Mouse (Mus musculus) c-Kit-negative CD71-positive TER-119-positive erythroid progenitor cells, embryonic 14.5 days (primary cell): ENCODE results near the gene Scd3.

ENCODE experiments used
- DNase-seq: peaks from one replicate; pipeline ENCODE4 v3.0.0-alpha.2; 2013; ENCODE audit warnings: low read depth, low spot score

Scd3 gene

DNA sequence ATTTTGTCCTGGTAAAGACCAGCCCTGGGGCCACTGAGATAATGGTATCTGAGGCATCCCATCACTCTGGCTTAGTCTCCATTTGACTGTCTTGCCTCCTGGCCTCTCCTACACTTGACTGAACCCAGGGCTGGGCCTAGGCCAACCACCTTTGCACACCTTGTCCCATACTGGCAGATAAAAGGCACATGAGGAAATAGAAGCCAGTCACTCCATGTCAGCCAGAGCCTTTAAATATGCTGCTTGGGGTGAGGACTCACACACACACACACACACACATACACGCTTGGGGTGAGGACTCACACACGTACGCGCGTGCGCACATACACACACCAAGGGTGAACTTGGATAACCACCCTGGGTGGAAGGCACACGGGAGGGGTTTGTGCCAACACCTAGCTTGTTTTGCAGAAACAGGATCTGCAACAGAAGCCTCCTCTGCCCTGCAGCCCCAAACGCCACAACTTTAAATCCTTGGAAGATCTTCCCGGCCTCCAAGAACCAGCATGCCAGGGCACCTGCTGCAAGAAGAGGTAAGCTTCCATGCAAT lies at the start of gene Scd3:
Gene Scd3 (plus strand): TSS at position 255 of the 550 bp plus-strand sequence.
- no peak for DNase-seq

DNA sequence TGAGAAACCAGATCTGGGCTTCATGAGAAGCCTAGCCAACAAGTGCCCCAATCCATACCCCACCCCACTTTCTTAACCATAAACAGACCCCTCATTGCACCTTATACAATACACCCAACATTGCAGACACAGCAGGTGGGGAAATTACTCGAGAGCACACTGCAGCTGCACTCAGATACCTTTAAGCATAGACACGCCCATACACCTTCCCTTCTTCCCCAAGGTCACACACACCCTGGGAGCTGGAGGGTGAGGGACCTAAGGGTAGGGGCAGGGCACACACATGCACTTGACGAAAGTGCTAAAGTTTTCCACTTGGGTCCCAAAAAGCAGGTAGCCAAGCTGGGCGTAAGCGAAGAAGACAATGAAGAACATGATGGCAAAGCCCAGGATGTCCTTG lies 49.3 kb upstream of the Scd3 start:
- no peak for DNase-seq

DNA sequence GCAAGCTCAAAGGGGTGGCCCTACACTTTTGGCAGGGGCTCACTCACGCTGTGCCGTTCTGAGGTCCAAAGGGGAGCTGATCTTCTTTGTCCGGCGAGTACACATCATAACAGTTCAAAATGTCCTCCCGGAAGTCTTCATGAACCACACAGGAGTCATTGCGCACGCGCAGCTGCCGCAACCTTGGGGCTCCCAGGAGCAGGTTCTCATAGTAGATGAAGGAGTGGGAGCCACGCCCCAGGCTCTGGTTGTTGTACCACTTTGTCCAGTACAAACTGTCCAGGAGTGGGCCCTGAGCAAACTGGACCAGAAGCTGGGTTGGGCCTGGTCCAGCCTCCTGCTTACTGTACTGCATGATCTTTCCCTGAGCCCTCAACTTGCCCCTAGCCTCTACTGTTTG lies 46.1 kb upstream of the Scd3 start:
- no peak for DNase-seq

DNA sequence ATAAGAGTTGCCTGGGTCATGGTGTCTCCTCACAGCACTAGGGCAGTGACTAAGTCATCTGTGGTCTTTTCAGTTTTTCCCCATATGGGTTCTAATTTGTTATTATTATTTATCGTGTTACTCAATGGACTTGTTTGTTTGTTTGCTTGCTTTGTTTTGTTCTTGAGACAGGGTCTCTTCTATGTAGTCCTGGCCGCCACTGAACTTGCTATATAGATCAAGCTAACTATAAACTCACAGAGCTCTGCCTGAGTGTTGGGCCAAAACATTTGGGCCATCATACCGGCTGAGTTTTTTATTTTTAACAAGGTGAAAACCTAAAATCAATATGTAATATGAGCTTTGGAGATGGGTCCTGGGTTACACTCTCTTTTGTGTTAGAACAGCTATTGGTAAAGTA lies 43.7 kb upstream of the Scd3 start:
- DNase-seq: no peak

DNA sequence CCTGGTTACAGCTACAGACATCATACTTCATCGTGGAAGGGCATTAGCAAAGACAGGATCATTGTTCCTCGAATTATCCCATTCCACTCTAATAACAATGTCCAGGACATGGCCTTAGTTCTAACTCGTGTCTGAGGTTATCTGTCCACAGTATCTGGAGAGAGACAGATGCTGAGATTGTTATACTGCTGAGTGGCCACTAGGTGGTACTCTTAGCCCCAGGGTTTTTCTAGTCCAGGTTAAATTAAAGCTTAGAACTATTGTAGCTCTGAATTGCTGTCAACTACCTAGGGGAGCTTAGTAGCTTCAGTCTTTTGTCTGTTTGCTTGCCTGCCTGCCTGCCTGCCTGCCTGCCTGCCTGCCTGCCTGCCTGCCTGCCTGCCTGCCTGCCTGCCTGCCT lies 41.6 kb upstream of the Scd3 start:
- DNase-seq: no peak

DNA sequence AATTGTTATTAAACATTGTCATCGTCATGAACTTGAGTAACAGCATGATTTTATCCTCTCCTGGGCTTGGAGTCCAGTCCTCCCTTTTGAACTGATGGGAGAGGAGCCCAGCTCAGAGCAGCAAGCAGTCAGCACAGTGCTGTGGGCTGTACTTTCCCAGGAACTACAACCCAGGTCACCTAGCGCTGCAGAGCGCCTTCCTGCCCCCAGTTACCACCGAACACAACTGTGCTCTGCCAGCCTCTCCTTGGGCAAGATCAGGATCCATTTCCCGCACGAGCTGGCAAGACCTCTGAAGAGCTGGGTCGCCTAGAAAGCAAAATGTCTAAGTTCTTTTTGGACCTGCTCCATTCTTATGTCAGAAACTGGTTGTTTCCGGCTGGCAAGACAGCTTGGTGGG lies 28.2 kb upstream of the Scd3 start:
- no peak for DNase-seq

DNA sequence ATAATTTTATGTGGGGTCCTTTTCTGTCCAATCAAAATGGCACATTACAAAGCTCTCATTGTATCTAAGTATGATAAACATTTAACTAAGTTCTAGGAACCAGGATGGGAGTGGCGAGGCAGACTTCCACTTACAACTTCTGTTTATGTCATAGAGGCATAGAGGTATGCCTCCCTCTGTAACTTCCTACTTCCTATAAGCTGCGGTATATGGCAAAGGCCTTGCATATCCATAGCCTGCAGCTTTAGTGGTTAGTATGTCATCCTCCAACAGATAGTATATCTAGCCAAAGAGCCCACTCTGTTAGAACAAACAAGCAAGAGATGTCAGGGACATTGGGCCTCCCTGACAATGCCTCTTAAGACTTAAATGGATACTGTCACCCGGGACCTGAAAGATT lies 26.3 kb upstream of the Scd3 start:
- DNase-seq: no peak

DNA sequence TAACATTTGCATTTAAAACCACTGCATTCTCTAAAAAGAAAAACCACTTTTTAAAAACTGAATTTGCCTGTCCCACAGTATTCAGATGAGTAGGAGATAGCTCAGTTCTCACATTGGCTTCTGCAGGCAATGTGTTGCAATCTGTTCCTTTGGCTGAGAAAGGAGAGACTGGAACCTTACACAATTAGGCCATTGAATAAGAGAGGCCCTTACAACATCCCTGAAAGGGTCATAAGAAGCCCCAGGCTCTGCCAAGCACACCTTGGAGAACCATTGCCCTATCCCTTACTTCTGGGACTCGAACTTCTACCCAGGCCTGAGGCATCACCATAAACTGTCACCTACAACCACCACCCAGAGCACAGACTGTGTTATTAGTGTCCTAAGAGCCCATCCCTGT lies 22.6 kb upstream of the Scd3 start:
- no peak for DNase-seq

DNA sequence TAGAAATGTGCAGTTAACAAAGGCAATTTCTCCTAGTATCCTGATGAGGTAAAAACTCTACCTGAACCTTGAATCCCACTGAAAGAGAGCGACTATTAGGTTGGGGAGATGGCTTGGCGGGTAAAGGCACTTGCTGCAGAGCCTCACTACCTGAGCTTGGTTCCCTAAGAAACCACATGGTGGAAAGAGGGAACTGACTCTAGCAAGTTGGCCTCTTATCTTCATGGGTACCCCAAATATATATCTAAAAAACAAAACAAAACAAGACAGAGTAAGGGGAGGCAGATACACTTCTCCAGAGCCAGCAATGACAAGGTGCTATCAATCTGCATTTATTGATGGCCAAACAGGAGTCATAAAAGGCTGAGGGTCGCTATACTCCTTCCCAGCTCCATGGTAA lies 19.1 kb upstream of the Scd3 start:
- DNase-seq: no peak

DNA sequence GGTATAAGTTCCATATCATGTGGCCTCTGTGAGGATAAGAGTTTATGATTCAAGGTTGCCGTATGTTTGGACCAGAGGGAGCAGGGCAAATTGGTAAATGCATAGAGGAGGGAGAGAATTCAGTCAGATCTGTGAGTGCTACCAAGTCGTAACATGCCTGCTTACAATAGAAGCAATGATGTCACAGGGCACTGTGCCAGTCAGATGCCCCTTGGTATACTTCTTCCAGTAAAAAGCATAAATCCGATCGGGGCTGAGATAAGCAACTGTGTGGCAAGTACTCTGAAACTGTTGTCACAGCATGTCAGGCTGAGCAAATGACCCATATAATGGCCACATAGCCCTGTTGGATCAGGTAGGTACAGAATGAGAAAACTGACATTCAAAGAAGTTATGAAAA lies 14.0 kb upstream of the Scd3 start:
- no peak for DNase-seq

DNA sequence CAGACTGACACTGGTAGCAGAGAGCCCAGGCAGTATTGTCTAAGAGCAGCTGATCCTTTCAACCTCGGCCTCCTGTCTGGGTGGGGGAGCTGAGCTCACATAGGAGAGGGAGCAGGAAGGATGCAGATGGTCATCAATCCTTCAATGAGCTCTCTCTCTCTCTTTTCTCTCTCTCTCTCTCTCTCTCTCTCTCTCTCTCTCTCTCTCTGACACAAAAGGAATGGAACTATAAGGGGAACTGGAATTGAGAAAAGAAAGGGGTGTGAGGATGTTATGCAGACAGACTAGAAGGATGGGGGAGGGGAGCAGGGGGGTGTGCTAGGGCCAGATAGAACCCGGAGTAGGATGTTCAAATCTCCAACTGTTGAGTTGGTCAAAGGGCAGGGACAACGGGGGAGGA lies 10.7 kb upstream of the Scd3 start, which contains the start of gene Pkd2l1:
Gene Pkd2l1 (minus strand): TSS at position 101 of the 400 bp plus-strand sequence.
- no peak for DNase-seq

DNA sequence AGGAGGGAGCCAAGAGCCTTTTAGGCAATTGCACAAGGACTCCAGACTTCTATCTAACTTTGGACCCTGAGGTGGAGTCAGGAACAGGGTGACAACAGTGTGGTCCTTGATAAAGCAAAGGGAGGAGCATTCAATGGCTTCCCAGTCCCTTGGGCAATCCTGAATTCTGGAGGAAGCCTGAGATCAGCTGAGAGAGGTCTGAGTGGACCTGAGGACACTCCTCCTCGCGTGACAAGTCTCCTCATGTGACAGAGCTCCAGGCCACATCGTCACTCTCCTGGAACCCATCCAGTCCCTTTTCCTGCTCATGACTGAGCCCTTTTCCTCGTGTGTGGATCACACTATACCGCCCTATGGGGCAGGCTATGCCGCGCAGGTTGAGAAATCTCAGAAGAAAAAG lies 9.2 kb upstream of the Scd3 start:
- no peak for DNase-seq

DNA sequence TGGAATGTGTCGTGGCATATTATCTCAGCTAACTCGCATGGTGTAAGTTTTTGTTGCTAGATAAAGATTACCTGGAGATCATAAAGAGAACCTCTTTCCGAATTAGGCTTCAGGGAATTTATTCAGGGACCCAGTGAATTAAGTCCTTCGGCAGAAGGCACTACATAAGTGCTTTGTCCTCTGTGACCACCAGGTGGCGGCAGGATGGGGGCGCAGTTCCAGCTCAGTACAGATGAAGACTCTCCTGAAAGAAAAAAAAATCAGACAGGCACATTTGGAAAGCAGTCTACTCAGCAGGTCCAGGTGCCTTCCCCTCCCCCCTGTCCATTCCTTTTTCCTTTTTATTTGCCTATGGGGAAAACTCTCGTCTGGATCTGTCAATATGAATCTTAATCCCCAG lies 7.9 kb upstream of the Scd3 start:
- peak; percentile 4 for DNase-seq

DNA sequence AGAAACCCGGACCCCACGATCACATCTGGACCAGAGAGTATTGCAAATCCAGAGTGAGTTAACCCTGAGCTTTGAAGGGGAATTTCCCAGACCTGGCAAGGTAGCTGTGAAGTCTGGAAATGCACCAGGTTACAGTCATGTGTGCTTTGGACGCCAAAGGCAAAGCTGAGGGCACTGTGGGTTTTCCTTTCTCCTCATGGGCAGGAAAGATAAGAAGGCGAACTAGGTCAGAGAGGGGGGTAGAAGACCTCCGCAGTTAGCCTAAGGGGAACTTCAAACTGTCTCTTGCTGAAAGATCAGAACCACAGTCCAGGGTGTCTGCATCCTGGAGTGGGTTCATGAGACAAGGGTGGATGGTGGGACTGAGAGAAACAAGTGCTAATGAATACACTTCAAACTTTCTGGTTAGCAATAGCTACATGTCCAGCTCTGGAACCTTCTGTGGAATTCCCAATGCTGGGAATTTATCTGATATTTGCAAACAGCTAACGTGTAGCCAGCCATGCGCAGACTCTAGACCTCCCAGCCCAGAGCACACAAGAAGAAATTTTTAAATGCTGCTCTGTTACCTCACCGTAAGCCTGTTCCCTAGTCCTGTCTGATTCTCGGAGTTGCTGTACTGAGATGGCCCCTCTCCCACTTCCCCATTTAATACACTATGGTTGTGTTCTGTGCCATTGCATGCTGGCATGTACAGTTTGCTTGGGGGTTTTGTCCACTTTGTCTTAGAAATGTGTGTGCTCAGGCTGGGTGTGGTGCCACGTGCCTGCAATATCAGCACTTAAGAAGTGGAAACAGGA lies 5.8 kb upstream of the Scd3 start:
- DNase-seq: no peak

DNA sequence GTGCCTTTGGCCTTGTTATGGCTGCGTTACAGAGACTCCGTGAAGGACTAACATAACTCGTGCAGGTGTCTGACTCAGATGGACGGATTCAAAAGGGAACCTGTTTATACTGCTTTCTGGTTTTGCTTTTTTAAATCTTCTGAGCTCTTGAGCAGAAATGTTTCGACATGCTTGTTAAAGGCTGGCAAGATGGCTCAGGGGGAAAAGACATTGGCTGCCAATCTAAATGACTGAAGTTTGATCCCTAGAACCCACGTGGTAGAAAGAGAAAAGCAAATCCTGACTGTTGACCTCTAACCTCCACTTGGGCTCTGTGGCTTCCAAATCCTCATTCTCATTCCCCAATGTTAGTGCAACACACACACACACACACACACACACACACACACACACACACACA lies 4.6 kb upstream of the Scd3 start:
- DNase-seq: no peak

DNA sequence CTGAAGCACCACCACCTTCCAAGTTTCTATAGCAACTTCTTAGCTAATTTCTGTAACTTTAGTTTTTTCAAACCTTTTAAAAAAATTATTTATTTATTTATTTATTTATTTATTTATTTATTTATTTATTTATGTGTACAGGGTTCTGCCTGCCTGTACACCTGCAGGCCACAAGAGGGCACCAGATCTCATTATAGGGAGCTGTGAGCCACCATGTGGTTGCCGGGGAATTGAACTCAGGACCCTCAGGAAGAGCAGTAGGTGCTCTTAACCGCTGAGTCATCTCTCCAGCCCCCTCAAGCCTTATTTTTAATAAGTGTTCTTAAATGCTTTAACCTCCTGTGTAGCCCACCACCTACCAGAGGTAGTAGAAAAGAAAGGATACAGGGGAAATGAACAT lies 4.1 kb upstream of the Scd3 start:
- DNase-seq: no peak

DNA sequence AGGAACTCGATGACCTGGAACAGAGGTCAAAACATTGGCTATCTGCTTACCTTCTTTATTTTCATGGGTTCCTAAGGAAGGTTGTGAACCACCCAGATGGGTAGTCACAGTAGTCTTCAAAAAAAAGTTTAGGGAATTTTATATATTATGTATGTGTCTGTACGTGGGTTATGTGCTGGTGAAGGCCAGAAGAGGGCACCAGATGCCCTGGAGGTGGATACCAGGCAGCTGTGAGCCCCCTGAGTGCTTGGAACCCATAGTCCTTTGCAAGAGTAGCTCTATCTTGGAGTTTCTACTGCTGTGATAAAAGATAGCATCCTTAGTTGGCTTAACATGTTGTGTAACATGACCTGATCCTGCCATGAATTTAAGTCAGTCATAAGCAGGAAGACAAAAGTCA lies 4.0 kb downstream of the Scd3 start:
- DNase-seq: no peak

DNA sequence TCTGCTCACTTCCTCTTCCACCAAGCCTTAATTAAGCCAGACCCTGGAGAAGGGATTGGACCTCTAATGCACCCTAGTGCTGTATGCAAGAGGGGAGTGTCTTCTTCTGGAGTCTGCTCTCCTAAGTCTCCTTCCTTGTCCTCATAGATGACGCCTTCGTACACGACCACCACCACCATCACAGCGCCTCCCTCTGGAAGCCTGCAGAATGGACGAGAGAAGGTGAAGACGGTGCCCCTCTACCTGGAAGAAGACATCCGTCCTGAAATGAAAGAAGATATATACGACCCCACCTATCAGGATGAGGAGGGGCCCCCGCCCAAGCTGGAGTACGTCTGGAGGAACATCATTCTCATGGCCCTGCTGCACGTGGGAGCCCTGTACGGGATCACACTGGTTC lies 12.2 kb downstream of the Scd3 start:
- no peak for DNase-seq

DNA sequence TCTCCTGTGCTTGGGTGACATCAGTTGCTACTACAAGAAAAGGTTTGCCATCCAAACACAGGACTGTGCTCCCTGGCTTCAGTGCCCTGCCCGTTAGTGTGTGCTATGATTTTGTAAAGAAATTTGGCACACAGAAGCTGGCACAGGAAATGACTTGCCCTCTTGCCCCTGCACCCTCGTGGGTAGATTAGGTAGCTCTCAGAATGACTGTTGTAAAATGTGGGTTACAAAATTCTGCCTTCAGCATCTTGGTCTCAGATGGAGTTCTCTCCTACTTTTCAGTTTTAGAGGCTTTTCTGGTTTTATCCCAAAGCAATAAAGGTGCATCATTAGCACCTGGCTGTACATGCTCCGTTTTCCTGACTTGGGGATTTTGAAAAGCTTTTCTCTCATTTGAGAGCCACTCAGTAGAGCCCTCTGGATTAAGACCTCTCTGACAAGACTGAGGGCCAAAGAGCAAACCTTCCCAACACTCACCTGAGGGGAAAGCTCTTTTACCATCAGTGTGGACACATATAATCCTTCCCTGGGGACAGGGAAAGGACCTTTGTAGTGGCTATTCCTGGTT lies 15.0 kb downstream of the Scd3 start:
- DNase-seq: no peak

DNA sequence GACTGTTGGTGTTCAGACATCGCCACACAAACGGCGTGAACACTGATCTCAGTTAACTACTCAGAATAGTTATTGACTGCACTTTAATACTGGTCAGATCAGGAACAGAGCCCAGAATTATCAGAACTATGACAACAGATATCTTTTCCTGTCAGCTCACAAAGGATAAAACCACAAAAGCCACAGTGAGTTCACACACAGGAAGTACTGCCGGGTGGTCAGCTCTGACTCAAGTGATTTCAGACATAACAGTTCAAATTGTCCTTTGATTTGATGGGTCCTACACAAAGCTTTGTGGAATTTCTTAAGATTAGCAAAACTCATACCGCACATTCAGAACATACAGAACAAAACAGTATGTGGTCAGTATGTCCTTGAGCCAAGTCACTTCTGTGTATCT lies 22.7 kb downstream of the Scd3 start:
- DNase-seq: no peak

DNA sequence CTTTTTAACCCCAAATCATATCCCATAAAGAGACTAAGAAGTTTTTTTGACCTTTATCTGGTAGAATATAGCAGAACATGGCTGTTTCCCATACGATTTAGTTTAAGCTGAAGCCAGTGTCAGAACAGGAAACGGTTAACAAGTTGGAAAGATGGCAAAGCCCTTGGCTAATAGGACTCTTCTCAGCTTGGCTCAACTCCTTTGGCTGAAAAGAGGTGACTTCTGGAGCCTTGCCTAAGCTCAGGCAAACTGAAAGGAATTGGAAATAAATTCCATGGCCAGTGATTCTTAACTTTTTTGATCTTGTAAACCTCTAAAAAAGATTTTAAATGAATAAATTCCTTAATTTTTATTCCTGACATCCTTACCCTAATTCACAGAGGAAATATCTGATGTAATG lies 26.7 kb downstream of the Scd3 start:
- DNase-seq: no peak

DNA sequence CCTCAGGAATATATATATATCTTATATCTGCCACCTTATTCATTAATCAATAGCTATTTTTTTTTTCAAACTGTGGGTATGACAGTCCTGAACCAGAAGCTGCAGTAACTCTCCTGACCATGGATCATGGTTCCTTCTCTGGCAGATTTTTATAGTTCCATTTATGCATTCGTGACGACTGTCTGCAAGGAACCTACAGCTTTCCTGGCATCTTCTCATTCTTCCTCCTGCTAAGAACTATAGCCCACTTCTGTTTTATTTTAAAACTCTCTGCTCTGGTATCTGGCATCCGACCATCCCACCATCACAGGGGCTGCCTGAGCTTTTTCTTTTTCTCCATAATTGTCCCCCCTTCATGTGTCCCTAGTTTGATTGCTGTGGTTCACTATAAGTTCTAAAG lies 27.1 kb downstream of the Scd3 start:
- DNase-seq: no peak

DNA sequence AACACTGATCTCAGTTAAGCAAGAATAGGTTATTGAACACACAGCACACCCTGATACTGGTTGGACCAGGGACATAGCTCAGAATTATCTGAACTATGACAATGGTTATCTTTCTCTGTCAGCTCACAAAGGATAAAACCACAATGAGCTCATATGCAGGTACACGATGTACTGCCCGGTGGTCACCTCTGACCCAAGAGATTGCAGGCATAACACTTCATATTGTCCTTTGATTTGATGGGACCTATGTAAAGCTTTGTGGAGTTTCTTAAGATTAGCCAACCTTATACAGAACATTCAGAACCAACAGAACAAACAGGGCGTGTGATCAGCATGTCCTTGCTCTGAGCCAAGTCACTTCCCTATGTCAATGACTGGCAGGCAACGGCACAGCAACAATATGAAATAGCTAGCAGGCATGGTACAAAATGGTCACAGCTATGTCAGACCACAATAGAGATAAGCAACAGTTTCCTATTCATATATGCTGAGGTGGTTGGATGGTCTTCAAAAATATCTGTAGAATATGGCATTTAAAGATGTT lies 28.6 kb downstream of the Scd3 start:
- DNase-seq: no peak
